Mouse (Mus musculus) layer of hippocampus, adult 9-11 months (tissue): ENCODE data around the gene Znrd1as.

Source experiments
- DNase-seq: peaks from one replicate; pipeline ENCODE4 v3.0.0; 2022

Gene Znrd1as

DNA sequence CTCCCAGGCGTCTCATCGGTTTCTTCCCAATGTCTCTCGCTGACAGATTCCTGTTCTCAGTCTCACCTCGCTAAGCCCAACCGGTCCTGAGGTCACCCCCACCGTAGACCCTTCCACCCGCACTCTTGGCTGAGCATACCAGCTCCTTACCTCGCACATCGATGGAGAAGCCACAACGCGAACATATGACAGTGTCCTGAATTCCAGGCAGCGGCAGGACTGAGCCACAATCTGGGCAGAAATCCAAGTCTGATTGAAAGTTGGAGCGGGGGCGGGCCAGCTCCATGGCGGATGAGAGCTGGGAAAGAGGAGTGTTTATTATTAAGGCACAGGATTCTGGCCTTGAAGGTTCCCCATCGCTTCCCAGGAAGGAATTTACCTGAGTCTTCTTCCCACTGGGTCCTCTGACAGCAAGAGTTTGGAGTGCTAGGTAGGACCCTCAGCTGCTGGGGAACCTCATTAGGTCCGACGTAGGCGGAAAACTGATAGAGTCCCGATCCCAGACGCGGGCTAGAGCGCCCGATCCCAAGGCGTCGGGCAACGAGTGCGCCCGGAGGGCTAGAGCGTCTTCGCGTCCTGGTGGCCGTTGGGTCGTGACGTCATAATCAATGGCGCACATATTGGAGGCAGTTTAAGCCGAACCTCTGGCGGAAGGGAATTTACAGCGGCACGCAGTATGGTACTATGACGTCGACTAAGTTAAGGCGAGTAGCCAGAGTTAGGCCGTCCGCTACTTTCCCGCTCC lies at the start of gene Znrd1as, which contains the start of gene Znrd1:
Znrd1as (plus strand) TSS at position 594 of the 745 bp plus-strand sequence.
Znrd1 (minus strand) TSS at position 561 of the 745 bp plus-strand sequence.
- DNase-seq, result peak; percentile 97

DNA sequence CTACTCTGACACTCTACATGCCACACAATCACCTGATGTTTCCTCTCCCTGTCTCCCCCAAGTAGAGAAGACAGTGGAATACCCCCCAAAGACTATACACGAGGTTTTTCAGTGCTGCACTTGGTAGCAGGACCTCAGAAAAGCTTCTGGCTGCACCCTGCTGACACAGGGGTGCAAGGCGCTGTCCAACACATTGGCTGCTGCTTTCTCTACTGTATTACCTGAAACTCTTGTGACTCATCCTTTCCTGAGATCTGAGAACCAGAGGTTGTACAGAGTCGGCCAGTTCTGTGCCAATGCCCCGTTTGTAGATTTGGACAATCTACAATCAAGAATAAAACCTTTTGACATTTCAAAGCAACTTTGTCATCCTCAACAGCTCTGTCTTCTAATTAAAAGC lies 48.6 kb upstream of the Znrd1as start:
- DNase-seq, result no peak

DNA sequence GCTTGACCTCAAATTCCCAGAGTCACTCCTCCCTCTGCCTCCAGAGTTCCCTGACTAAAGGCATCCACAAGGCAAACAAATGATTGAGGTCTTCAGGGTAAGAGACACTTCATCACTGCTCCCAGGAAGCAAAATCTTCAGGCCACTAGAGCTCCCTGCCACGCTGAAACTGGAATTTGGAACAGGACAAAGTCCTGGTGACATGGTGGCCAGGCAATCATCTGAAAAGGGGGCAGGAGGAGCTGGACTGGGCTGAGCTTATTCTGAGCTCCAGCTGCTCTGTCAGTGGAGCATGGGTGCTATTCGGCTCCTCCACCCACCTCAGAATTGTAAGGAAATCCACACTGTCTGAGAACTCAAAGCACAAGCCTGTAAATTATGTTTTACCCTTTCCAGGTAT lies 46.4 kb upstream of the Znrd1as start:
- DNase-seq, result no peak

DNA sequence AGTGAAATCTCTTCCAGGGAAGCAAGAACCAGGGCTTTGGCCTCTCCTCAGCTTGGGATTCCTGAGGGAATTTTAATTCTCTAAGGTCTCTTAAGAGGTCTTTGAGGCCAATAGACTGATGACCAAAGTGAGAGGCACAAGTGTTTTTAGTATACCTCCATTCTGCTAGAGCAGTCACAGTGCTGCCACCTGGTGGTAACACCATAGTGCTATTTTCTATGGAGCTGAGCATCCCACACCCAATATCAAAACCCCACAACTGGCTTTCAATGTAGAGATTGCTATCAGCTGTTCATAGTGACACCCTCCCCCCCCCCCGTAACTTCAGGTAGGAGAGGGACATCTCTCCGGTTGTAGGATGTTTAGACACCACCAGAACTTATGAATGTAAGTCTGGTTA lies 44.3 kb upstream of the Znrd1as start:
- peak; percentile 73 for DNase-seq

DNA sequence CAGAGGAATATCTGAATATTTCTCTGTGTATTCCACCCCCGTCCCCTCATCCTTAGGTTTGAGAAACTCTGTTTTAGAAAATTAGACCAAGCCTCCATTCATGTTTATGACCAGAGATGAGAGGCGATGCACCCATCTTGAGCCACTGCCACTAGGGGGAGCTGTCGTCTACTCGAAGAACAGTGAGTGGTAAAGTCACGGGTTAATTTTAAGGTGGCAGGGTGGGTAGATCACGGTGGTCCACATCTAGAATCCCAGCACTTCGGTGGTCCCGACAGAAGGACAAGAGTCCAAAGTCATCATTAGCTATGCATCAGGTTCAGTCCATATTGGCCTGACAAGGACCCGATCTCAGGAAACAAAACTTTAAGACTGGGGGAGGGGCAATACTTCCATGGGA lies 43.3 kb upstream of the Znrd1as start:
- DNase-seq, result peak; percentile 32

DNA sequence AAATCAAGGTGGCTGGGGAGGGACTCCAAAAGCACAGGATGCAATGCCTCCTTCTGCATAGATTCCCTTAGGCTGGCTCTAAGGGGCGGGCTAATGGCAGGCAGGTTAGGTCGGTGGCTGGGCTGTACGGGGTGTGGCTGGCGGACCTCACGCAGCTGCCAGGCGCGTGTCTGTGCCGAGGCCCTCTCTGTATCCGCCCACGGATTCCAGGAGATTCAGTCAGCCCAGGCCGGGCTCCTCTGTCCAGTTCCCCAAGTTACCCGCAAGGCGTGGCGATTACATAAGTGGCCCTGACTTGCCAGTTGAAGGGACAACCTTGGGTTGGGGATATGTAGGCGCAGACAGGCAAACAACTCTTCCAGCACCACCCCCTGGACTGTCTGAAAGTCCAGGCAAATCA lies 38.2 kb upstream of the Znrd1as start:
- no peak for DNase-seq

DNA sequence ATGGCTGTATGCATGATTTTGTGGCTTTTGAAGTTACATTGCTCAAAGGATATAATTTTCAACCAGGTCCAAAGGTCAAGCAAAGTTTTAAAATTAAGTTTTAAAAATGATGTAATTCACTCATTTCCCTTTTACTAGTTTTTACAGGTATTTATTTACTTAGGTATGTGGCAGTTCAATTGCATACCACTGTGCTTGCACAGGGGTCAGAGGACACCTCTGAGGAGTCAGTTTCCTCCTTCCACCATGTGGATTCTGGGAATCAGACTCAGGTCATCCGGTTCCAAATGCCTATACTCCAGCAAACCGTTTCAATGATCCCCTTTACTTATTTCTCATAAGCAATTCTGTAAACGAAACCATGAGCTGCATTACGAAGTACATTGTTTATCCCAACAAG lies 35.7 kb upstream of the Znrd1as start:
- no peak for DNase-seq

DNA sequence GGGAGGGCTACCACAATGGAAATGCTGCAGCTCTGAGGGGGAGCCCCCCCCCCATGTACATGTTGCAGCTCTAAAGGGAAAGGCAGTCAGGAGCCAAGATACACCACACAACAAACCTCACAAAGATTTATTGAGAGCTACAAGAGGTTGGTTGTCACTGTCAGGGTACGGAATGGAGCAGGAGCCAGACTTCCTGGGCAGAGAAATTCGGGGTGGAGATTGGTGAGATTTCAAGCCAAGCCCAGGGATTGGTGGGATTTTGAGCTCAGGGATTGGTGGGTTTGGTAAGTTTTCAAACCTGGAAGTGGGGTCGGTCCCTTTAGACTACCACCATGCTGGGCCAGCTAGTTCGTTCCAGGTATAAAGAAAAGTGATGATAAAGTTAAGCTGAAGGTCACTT lies 34.9 kb upstream of the Znrd1as start:
- DNase-seq, result no peak

DNA sequence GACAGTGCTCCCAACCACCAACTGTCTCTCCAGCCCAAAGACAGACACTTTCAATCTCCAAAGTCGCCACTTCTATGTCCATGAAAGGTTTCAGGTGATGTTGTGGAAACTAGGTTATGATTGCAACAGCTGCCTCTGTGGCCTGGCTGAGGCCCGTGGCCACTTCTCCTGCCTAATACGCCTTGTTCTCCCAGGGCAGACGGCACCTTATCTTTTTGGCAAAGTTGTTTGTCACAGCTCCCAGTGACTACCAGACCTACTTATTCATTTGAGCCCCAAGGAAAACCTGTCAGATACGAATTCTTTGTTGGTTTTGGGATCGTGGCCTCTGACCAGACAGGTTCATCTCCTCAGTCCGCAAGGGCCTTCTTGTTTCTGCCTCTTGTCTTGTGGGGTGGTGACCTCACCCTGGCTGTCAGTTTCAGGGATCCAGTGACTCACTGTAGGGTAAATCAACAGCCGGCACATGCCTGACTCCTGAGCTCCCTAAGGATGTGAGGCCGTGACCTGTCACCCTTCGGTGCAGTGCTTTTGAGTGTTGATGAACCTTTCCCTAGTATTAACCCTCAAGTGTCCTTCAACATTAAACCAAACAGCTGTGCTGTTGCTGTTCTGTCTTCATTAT lies 30.8 kb upstream of the Znrd1as start:
- no peak for DNase-seq

DNA sequence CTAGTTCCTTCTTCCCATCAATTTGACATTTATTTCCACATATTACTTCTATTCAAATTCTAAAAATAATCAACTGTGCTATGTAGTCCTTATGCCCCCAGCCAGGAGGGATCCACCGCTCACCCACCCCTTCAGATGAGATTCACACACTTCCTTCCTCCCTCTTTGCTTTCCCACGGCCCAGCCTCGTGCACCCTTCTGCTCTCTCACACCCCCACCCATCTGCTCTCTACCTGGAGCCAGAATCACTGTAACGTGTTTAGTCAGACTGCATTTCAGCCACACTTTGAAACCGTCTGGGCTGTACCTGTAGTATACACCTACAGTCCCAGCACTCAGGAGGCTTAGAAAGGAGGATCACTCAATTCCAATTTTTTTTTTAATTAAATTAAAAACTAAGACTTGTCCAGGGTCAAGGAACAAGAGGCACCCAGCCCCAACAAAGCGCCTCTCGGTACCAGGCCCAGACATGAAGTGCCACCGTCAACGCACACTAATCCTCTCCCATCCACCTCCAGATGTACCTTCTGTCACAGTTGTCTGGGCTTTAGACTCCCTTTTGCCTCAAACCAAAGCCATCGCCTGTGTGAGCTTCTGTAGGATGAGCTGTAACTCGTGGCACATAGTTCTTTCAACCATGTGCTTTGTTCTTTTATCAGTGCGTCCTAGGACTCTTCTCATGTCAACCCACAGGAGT lies 29.0 kb upstream of the Znrd1as start:
- no peak for DNase-seq

DNA sequence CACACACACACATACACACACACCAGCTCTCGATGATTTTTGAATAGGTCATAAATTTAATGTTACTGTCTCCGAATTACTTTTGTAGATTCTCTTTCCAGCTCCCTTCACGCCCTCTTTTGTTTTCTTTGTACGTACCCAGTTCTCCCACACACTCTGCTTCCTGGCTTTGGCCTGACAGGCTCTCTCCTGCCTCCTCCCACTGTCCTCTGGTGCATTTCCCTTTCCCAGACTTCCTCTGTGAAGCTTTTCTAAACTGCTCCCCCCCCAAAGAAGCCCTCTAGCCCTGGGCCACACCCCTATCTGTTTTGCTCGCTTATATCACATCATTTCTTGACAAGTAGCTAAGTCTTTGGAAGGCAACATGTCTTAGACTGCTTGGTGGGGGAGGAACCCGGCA lies 28.2 kb upstream of the Znrd1as start:
- no peak for DNase-seq

DNA sequence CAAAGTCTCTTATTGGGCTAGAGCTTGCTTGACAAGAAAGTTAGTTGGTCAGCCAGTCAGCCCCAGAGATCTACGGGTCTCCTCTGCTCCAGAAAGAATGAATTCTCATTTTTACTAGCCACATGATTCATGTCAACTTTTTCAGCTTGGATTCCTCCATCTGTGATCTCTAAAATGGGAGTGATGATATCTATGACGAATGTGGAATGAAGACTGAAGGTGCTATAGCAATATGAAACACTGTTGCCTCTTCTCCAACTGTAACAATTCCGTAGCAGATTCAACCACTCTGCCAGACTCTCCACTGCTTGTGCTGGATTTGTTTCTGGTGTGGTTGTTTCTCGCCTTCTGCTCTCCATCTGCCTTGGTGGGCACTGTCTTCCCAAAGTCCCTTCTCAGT lies 27.3 kb upstream of the Znrd1as start:
- DNase-seq, result no peak

DNA sequence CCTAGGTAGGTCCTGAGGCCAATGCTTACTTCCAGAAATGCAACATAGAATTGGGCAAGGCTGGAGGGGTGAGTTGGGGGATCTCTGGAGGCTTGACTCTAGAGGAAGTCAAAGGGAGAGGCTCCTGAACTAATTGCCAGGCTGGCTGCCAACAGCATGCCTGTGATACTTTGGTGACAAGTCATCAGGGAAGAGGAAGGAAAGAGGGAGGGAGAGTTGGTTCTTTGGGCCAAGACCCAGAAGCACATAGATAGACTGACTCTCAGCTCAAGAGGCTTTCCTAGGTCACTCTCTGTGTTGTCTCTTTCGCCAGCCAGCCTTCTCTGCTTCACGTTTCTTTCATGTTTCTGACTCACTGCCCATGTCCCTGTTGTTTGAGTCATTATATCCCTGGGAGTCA lies 26.6 kb upstream of the Znrd1as start:
- no peak for DNase-seq

DNA sequence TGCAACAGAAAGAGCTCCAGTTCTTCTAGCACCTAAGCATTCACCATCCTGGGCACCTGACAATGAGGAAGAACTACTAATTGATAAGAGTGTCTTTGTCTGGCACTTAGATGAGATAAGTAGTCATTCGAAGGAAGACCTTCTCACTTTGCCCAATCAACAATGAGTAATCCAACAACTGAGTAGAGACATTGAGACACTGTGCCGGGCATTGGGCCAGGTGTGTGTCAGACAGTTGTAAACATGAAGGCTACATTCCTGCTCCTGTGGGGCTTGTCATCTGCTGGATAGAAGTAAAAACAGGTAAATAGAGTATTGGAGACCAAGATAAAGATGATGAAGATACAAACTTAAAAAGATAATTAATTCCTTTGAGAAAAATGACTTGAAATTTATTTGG lies 20.3 kb upstream of the Znrd1as start:
- no peak for DNase-seq

DNA sequence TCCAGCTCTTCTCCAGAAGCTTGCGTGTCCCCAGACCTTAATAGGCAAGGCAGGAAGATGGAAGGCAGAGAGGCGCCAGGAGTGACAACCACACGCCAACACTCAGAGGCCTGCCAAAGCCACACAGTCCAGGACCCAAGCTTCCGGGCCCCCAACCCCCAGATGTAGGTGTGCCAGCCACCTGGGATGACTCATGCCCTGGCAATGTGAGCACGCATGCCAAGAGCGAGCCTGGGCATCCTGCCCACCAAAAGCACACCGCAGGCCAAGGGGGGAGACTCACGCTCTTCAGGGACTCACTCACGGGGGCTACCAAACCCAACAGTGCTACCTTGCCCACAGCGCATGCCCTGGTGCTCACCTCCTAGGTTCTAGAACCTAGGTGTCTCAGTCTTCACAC lies 16.0 kb upstream of the Znrd1as start:
- no peak for DNase-seq

DNA sequence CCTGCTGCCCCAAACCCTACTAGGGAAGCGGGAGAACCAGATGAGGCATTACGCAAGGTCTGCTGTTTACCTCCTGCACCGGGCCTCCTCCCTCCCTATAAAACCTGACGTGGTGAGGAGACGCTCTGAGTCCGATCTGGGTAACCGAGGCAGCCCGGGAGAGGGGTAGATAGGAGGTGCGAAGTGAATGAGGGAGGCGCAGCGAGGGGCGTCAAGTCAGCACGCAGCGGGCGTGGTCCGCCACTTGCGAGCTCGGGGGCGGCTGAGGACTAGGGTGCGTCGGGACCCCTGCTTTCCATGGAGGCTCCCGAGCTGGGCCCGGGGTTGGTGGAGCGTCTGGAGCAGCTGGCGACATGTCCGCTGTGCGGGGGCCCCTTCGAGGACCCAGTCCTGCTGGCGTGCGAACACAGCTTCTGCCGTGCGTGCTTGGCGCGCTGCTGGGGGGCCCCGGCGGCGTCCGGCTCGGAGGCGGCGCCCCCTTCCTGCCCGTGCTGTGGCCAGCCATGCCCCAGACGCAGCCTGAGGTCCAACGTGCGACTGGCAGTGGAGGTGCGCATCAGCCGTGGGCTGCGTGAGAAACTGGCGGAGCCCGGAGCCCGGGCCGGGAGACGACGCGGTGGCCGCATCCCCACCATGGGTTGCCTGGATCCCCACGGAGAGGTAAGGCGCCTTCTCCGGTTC lies 15.5 kb upstream of the Znrd1as start, which contains the start of gene Rnf39:
Rnf39 (plus strand) TSS at position 128 of the 681 bp plus-strand sequence.
- DNase-seq, result no peak

DNA sequence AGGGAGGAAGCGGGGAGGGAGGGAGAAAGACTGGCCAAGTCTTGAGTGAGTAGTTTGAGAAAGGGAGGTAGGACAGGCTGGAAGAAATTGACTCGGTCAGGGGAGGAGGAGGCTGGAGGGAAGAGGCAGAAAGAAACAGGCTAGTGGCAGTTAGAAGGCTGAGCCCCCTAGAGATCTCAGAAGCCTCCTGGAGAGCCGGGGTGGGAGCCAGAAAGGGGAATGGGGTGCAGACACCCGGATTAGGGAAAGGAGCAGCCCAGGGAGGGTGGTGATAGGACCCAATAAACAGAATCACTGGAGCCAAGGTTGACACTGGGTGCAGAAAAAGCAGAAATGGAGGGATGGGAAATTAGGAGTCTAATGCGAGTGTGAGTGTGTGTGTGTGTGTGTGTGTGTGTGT lies 14.7 kb upstream of the Znrd1as start:
- DNase-seq, result no peak

DNA sequence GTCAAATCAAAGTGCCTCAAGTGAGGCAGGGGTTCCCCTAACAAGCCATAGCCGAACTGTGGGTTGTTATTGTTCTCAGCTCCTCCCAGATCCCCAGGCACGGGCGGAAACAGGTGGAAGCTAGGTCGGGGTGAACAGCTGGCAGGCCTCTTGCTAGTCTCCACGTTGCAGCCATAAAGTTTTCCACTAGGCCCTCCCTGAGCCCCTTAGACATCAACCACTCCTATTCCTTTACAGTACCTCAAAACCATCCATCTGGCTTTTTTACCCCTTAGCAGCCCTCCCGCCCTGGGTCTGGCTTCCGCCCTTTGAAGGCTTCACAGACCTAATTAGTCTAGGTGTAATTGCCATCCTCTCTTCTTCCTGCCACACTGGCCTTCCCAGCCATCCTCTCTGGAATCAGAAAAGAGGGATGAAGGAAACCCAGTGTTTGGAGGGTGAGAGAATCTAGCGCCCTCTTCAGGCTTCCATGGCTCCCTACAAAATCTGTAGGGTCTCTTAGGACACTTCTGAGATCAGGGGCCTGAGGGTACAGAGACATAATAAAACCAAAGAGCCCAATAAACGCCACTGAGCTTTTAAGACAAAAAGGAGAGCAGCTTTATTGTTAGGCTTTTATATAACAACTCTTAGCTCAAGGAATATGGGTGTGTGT lies 14.1 kb upstream of the Znrd1as start:
- DNase-seq, result no peak

DNA sequence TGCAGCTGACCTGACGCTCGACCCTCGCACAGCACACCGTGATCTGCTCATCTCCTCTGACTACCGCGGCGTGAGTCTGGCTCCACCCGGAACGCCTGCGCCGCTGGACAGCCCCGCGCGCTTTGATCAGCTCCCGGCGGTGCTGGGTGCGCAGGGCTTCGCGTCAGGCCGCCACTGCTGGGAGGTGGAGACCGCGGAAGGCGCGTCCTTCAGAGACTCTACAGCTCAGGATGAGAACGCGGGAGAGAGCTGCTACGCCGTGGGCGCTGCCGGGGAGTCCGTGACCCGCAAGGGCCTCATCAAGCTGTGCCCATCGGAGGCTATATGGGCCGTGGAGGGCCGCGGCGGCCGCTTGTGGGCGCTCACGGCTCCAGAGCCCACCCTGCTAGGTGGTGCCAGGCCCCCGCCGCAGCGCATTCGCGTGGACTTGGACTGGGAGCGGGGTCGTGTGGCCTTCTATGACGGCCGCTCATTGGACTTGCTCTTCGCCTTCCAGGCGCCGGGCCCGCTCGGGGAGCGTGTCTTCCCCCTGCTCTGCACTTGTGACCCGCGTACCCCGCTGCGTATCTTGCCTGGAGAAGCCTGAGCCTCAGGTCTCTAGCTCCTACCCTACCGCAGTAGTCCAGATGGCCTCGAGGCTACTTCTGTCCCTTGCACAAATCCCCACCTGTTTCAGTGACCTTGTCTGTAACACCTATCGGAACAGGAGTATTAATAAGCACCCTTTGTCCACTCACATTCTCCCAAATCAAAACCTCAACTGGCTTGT lies 11.2 kb upstream of the Znrd1as start:
- DNase-seq, result no peak

DNA sequence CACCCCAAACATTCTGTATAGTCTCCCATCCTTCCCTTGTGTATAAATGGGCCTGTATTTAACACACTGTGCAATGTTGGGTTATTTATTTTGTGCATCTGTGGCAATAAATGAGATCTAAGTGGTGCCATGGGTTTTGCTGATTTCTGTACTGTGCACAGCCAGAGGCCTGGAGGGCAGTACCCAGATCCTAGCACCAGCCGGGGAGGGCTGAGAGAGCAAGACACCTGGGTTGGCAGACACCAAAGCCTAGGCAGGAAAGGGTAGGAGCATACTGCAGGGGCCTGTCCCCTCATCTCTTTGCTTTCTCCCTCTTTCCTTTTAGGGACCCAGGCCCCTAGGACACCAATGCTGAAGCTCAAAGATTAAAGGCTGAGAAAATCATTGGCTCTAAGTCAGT lies 10.1 kb upstream of the Znrd1as start:
- no peak for DNase-seq

DNA sequence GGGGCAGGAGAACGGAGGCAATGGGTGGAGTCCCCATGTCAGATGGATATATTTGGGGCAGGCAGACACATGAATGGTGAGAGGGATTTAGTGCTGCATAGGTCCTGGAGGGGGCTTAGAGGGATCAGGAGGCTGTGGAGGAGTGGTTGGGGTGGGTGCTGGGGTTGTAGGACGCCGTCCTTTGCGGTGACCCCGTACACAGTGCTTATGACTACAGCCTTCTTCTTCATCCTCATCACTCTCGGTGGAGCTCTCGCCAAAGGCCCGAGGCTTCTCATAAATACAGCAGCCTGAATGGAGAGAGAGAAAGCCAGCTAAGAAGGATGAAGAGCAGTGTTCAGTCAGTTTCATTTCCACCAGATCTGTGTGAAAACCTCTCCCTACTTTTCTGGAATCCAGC lies 9.1 kb upstream of the Znrd1as start:
- no peak for DNase-seq
